Mouse (Mus musculus): ENCODE data around the gene Nphp4. TPM values are rescaled to one million over a fixed set of nuclear protein-coding genes. Genes with fewer than 3 reads are reported as not detected.

Nphp4 gene
- polyA plus RNA-seq, 1 experiment, result 3.1 TPM

DNA sequence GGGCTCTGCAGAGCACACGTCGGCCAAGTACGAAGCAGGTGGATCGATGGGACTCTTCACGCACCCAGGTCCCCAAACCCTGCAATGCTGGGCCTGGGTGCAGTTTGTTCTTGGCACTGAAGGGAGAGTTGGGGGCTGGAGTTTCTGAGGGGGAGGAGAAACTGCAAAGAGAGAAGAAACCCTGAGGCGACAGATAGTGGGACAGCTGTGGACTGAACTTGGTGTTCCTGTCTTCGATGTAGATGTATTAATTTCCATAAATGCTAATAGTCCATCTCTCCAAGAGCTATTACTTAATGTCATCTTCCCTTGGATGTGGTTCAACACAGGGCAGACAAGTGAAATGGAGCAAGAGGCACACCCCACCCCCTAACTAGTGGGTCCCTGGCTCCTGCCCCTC is 565 bp upstream of the Nphp4 start:
- no peak for DNase-seq
- no peak overlapping the region for H3K4me3 ChIP-seq (replicated peaks; ENCODE audit: extremely low read depth, low read depth, low read length)
- WGBS, result 75% methylated on average over 7 of the region's 7 CpGs
- H3K4me1 ChIP-seq (ENCODE audit: control insufficient read depth, insufficient read depth, low read length), result no peaks in the 10 kb centered on the region
- no peak for TF ChIP-seq CTCF (IDR thresholded peaks at IDR 0.05; ENCODE audit: insufficient read depth, low read length)
- no peak for TF ChIP-seq POLR2A (IDR thresholded peaks at IDR 0.05; ENCODE audit: borderline replicate concordance, extremely low read depth, low read depth, low read length)

DNA sequence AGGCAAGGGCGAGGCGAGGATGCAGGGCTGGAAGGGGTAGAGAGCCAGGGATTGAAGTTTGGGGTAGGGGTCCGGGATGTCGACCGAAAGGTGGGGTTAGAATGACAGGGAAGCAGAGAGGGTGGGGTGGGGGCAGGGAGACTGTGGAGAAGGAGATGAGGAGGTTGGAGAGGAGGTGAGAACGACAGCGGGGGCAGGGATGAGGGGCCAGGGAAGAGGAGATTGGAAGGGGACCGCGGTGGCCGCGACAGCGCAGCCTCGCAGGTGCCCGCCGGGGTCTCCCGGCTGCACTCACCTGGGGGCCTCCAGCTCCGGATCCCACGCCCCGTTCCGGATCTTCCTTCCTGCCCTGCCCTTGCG is 580 bp downstream of the Nphp4 start:
- under 1% methylated on average over 13 of the region's 21 CpGs for WGBS
- no peak for TF ChIP-seq POLR2A (IDR thresholded peaks at IDR 0.05; ENCODE audit: borderline replicate concordance, extremely low read depth, low read depth, low read length)
- TF ChIP-seq CTCF (IDR thresholded peaks at IDR 0.05; ENCODE audit: insufficient read depth, low read length), result no peak
- DNase-seq, result no peak
- H3K4me1 ChIP-seq (ENCODE audit: control insufficient read depth, insufficient read depth, low read length), result no peaks in the 10 kb centered on the region
- peak overlapping the region; percentile 97 for H3K4me3 ChIP-seq (replicated peaks; ENCODE audit: extremely low read depth, low read depth, low read length)

DNA sequence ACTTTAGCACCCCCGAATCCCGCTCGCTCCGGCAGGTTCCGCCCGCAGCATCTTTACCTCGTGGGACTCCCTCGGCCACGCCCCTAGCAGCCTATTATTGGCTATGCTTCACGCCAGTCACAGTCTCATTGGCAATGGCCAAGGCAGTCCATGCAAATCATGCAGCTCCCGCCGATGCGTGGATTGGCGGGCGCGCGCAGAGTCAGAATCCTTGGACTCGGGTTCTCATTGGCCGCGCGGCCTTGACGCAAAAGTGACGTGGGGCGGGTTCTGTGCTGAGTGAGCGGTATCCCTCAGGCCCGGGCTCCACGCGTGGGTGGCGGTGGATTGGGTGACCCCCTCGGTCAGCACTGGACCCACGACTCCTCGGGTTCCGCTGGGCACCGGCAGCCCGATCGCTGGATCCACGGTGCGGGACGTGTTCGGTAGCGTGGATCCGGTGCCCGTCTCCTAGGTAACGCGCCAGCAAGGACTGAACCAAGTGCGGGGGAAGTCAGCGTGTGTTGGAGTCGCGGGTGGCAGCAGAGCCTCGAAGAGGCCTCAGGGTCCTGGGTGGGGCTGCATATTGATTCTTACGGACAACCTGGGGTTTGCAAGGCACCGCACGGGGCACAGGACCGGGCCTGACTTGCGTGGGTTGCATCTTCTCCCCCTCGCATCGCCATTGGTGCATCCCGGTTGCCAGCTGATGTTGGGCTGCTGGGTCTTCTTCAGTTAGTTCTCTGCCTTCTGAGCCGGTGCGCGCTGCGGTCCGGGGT is 1.1 kb downstream of the Nphp4 start, which contains the start of gene Kcnab2:
Gene Kcnab2 (minus strand): TSS at position 406 of the 758 bp plus-strand sequence.
- H3K4me3 ChIP-seq (replicated peaks; ENCODE audit: extremely low read depth, low read depth, low read length), result peak within 1 kb of the TSS; percentile 97
- TF ChIP-seq CTCF (IDR thresholded peaks at IDR 0.05; ENCODE audit: insufficient read depth, low read length) (no peak), POLR2A (IDR thresholded peaks at IDR 0.05; ENCODE audit: borderline replicate concordance, extremely low read depth, low read depth, low read length) (0 out of 2 replicates have a peak, but pooled peaks have one; percentile 18)
- H3K4me1 ChIP-seq (ENCODE audit: control insufficient read depth, insufficient read depth, low read length), result no peaks in the 10 kb centered on the region
- WGBS, result under 1% methylated on average over 63 of the region's 63 CpGs
- peak; percentile 98 for DNase-seq

DNA sequence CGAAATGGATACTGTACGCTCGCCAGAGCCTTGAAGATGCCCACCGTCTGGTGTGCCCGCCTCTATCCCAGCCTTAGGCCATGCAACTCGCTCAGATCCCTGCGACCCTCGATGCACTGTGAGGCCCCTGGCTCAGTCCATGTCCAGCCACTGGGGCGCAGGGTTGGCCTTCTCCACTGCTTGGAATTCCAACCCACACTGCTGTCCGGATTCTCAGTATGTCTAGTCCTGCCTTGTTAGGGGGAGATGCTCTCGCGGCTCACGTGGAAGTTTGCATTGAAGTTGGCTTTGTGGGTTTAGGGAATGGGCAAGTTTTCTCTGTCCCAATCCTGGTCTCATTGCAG is 1.7 kb downstream of the Nphp4 start:
- TF ChIP-seq POLR2A (IDR thresholded peaks at IDR 0.05; ENCODE audit: borderline replicate concordance, extremely low read depth, low read depth, low read length) (no peak), CTCF (IDR thresholded peaks at IDR 0.05; ENCODE audit: insufficient read depth, low read length) (no peak)
- under 1% methylated on average over 13 of the region's 13 CpGs for WGBS
- Histone ChIP-seq H3K4me3 (replicated peaks; ENCODE audit: extremely low read depth, low read depth, low read length) (peak overlapping the region; percentile 97), H3K4me1 (ENCODE audit: control insufficient read depth, insufficient read depth, low read length) (no peaks in the 10 kb centered on the region)
- DNase-seq, result peak; percentile 9

DNA sequence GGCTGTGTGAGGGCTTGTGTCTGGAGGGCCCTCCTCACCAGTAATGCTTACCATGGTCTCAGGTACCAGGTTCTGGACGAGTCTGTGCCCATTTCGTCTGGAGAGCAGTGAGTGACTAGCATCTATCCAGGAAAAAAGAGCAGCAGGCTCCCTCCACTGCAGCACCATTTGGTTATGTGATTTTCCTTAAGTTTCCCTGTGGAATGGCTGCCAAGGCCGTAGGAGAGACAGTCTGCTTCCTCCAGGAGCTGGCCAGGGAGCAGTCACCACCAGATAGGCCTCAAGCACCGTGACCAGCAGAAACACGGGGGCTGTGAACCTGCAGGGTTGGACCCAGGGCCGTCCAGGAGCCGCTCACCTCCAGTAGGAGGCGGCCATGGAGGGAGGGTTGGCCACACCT is 3.9 kb downstream of the Nphp4 start:
- no peaks in the 10 kb centered on the region for H3K4me1 ChIP-seq (ENCODE audit: control insufficient read depth, insufficient read depth, low read length)
- TF ChIP-seq POLR2A (IDR thresholded peaks at IDR 0.05; ENCODE audit: borderline replicate concordance, extremely low read depth, low read depth, low read length), result no peak
- no peak for TF ChIP-seq CTCF (IDR thresholded peaks at IDR 0.05; ENCODE audit: insufficient read depth, low read length)
- WGBS, result 51% methylated on average over 8 of the region's 8 CpGs

DNA sequence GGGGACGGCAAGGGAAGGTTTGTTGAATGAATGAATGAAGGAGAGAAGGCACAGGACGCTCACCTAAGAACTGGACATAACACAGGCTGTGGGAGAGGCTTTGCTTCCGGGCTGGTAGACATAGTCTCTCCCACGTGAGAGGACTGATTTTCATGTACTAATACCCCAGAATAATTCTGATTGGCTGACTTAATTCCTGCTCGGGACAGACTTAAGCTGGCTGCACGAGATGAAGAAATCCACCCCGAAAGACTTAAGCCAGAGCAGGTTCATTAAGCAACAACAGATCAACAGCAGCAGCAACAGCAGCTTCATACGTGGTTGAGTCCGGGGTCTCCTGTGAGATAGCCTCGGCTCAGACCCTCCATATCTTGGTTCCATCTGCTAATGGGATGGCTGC is 11.5 kb downstream of the Nphp4 start:
- DNase-seq, result no peak
- no peaks in the 10 kb centered on the region for H3K4me1 ChIP-seq (ENCODE audit: control insufficient read depth, insufficient read depth, low read length)
- 82% methylated on average over 10 of the region's 10 CpGs for WGBS
- H3K4me3 ChIP-seq (replicated peaks; ENCODE audit: extremely low read depth, low read depth, low read length), result no peak overlapping the region
- TF ChIP-seq POLR2A (IDR thresholded peaks at IDR 0.05; ENCODE audit: borderline replicate concordance, extremely low read depth, low read depth, low read length), result no peak
- TF ChIP-seq CTCF (IDR thresholded peaks at IDR 0.05; ENCODE audit: insufficient read depth, low read length), result no peak

More for the DNA sequence above, 3.9 kb downstream of the Nphp4 start:
- DNase-seq, result no peak
- H3K4me3 ChIP-seq (replicated peaks; ENCODE audit: extremely low read depth, low read depth, low read length), result no peak overlapping the region

DNA sequence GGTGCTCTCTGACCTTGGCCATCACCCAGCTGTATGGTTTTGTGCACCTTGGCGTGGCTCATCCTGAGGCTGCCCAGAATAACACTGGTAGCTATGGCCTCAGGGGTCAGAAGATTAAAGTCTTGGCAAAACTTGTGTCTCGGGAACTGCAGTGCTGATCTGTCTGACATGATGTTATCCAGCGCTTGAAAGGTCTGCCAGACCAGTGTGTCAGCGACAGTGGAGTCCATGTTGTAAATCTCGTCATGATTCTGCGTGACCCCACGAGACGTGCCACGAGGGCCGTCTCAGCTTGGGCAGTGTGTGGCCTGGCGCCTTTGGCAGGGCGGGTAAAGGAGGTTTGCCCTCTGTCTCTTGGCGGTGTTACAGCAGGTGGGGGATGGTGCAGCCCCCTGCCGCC is 13.8 kb downstream of the Nphp4 start:
- no peak for DNase-seq
- no peak for TF ChIP-seq CTCF (IDR thresholded peaks at IDR 0.05; ENCODE audit: insufficient read depth, low read length)
- TF ChIP-seq POLR2A (IDR thresholded peaks at IDR 0.05; ENCODE audit: borderline replicate concordance, extremely low read depth, low read depth, low read length), result no peak
- Histone ChIP-seq H3K4me1 (ENCODE audit: control insufficient read depth, insufficient read depth, low read length) (no peaks in the 10 kb centered on the region), H3K4me3 (replicated peaks; ENCODE audit: extremely low read depth, low read depth, low read length) (no peak overlapping the region)
- WGBS, result 79% methylated on average over 14 of the region's 14 CpGs

DNA sequence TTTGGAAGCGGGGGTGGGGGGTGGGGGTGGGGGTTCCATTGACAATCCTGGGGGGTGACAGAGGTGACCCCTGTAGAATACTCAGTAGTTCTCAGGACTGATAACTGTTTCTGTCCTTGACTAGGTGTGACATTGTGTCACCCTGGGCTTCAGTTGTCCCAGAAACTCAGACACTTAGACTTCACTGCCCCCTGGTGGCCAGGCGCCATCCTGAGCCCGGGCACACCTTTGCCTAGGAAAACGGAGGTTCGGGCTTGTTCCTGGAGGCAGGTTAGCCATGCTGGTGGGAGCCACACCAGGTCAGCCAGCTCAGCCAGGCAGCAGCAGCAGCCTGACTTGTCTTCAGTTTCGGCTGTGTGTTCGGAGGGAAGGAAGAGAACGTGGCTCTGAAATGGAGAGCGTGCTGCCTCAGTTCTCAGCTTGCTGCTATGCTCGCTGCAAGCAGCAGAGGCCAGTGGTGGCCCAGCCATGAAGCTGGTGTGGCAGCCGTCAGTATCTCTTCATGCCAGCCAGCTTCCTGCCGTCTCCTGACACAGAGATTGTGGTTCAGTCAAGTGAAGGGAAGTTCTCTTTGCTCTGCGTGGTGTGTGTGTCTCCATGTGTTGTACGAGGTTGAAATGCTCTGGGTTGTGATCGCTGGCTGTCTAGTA is 14.9 kb downstream of the Nphp4 start:
- H3K4me1 ChIP-seq (ENCODE audit: control insufficient read depth, insufficient read depth, low read length), result no peaks in the 10 kb centered on the region
- TF ChIP-seq POLR2A (IDR thresholded peaks at IDR 0.05; ENCODE audit: borderline replicate concordance, extremely low read depth, low read depth, low read length) (no peak), CTCF (IDR thresholded peaks at IDR 0.05; ENCODE audit: insufficient read depth, low read length) (peak; percentile 75)
- 40% methylated on average over 15 of the region's 15 CpGs for WGBS
- H3K4me3 ChIP-seq (replicated peaks; ENCODE audit: extremely low read depth, low read depth, low read length), result no peak overlapping the region
- peak; percentile 75 for DNase-seq

DNA sequence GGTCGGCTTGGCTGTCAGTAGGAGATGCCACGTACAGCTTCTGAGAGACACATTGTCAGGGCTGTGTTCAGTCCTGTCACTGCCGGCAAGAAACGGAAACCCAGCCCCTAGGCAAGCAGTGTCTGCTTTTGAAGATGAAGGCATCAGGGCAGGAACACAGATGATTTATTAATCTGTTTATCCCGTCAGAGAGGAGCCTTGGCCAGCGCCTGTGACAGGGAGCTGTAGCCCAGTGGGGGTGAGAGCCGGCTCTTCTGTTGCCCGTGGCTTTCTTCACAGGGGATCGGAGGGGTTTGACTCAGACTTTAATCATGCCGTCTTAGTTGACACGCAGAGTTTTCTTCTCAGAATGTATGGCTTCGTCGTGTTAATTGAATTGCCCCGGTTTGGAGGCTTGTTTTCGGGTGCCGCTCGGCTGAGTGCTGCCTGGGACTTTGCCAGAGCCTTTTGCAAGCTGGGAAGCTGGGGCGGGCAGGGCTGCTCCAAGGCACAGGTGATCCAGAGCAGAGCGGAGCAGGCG is 17.9 kb downstream of the Nphp4 start:
- H3K4me3 ChIP-seq (replicated peaks; ENCODE audit: extremely low read depth, low read depth, low read length), result no peak overlapping the region
- no peaks in the 10 kb centered on the region for H3K4me1 ChIP-seq (ENCODE audit: control insufficient read depth, insufficient read depth, low read length)
- TF ChIP-seq CTCF (IDR thresholded peaks at IDR 0.05; ENCODE audit: insufficient read depth, low read length), result no peak
- TF ChIP-seq POLR2A (IDR thresholded peaks at IDR 0.05; ENCODE audit: borderline replicate concordance, extremely low read depth, low read depth, low read length), result no peak
- no peak for DNase-seq
- WGBS, result 30% methylated on average over 20 of the region's 20 CpGs
